Mouse (Mus musculus): ENCODE results near the gene Tubal3. TPM values are rescaled to one million over a fixed set of nuclear protein-coding genes. Genes with fewer than 3 reads are reported as not detected.

Tubal3 gene
- polyA plus RNA-seq, 1 experiment from 2014 or later, result not detected

DNA sequence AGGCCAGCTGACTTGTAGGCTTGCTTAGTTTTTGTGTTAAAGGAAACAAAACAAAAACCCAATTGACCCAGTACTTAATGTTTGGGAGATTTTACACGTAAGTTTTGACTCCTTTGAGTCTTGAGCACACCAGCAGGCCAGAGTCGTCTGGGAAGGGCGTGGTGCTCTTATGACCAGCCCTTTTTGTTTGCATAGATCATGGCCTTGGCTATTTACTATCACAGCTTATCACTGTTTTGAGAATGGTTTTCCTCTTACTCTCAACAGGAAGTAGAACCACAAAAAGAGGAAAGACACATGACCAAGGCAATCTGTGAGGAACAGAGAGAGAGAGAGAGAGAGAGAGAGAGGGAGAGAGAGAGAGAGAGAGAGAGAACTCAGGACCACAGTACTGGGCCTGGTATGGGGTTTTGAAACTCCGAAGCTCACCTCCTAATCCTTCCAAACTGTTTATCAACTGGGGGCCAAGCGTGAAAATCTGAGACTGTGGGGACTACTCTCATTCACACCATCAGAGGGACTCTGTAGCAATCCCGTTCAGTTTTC is 10.8 kb upstream of the Tubal3 start:
- Histone ChIP-seq H3K4me1 (ENCODE audit: control insufficient read depth, insufficient read depth, low read length) (no peaks in the 10 kb centered on the region), H3K36me3 (ENCODE audit: control insufficient read depth, insufficient read depth, low read length) (no peaks in the 10 kb centered on the region; the same call in 1 of the 2 replicates), H3K27ac (ENCODE audit: low read depth, low read length) (no peak overlapping the region), H3K4me2 (ENCODE audit: low read depth) (no peak overlapping the region), H3K9me3 (ENCODE audit: control insufficient read depth, low read length) (no peaks in the 10 kb centered on the region), H3K4me3 (ENCODE audit: low read depth, low read length) (no peak overlapping the region), H3K27me3 (ENCODE audit: control insufficient read depth, insufficient read depth, low read length) (no peaks in the 10 kb centered on the region), H3K9ac (ENCODE audit: low read length) (no peak overlapping the region)
- WGBS, result 89% methylated on average over 6 of the region's 6 CpGs
- no peak for DNase-seq (ENCODE audit: low spot score)
- ATAC-seq (ENCODE audit: insufficient read depth, low FRiP score, low TSS enrichment), result no peak

DNA sequence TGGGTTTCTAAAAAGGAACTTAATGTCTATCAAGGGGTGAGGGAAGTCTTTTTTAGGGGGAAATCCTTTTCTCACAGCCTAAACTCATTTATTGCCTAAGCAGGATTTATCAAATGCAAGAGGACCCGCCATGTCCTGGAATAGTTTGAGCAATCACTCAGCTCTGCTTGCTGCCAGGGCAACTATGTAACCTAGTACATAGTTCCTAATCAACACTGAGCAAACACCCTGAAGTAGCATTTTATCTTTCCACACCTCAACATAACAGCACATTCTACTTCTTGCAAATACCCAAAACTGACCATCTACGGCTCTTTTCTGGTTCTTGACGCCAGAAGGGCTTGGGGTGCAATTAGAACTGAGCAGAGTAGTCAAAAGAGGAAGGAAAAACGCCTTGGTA is 9.8 kb upstream of the Tubal3 start:
- ATAC-seq (ENCODE audit: insufficient read depth, low FRiP score, low TSS enrichment) (no peak), DNase-seq (ENCODE audit: low spot score) (no peak)
- Histone ChIP-seq H3K9ac (ENCODE audit: low read length) (no peak overlapping the region), H3K4me1 (ENCODE audit: control insufficient read depth, insufficient read depth, low read length) (no peaks in the 10 kb centered on the region), H3K4me2 (ENCODE audit: low read depth) (no peak overlapping the region), H3K4me3 (ENCODE audit: low read depth, low read length) (no peak overlapping the region), H3K27ac (ENCODE audit: low read depth, low read length) (no peak overlapping the region), H3K36me3 (ENCODE audit: control insufficient read depth, insufficient read depth, low read length) (no peaks in the 10 kb centered on the region; the same call in 1 of the 2 replicates), H3K27me3 (ENCODE audit: control insufficient read depth, insufficient read depth, low read length) (no peaks in the 10 kb centered on the region), H3K9me3 (ENCODE audit: control insufficient read depth, low read length) (no peaks in the 10 kb centered on the region)
- WGBS, result 80% methylated on average over 4 of the region's 4 CpGs

DNA sequence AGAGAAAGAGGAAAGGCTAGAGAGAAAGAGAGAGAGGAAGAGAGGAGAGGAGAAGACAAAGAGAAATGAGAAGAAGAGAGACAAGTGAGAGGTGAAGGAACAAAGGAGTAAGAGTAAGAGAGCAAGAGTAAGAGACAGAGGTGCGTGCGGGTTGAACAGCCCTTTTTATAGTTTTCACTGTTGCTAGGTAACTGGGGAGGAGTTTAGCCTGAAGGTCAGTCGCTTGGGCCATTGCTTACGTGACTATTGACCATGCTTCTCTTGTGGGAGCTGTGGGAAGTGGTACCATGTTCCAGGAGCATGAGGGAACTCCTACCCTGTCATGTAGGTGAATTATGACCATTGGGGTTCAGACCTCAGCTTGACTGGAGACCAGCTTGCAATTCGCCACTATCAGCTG is 7.7 kb upstream of the Tubal3 start:
- no peak overlapping the region for H3K27ac ChIP-seq (ENCODE audit: low read depth, low read length)
- no peak overlapping the region for H3K4me2 ChIP-seq (ENCODE audit: low read depth)
- H3K9ac ChIP-seq (ENCODE audit: low read length), result no peak overlapping the region
- H3K9me3 ChIP-seq (ENCODE audit: control insufficient read depth, low read length), result no peaks in the 10 kb centered on the region
- no peak overlapping the region for H3K4me3 ChIP-seq (ENCODE audit: low read depth, low read length)
- H3K27me3 ChIP-seq (ENCODE audit: control insufficient read depth, insufficient read depth, low read length), result no peaks in the 10 kb centered on the region
- H3K4me1 ChIP-seq (ENCODE audit: control insufficient read depth, insufficient read depth, low read length), result no peaks in the 10 kb centered on the region
- DNase-seq (ENCODE audit: low spot score), result no peak
- no peak for ATAC-seq (ENCODE audit: insufficient read depth, low FRiP score, low TSS enrichment)
- no peaks in the 10 kb centered on the region; the same call in 1 of the 2 replicates for H3K36me3 ChIP-seq (ENCODE audit: control insufficient read depth, insufficient read depth, low read length)
- 79% methylated on average over 5 of the region's 5 CpGs for WGBS

DNA sequence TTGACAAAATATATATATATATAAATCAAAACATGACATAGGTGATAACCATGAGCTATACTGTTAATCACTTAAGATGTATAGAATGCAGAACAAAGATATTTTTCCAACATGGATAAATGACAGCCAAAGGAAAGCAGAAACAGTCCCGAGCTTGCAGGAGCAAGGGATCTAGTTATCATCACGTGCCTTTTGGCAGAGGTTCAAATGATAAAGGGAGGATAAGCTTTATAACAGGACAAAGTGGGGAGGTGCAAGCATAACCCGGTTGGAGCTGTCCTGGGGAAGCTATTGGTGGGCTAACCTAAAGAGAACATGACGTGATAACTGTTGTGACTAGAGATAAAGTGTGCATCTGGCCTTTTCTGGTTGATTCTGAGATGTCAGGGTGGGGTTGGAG is 4.6 kb upstream of the Tubal3 start:
- H3K9me3 ChIP-seq (ENCODE audit: control insufficient read depth, low read length), result peaks cover 3% of the 10 kb centered on the region; the same call in 1 of the 2 replicates
- H3K27me3 ChIP-seq (ENCODE audit: control insufficient read depth, insufficient read depth, low read length), result no peaks in the 10 kb centered on the region
- no peak overlapping the region for H3K27ac ChIP-seq (ENCODE audit: low read depth, low read length)
- H3K36me3 ChIP-seq (ENCODE audit: control insufficient read depth, insufficient read depth, low read length), result peaks cover 2% of the 10 kb centered on the region; the same call in 1 of the 2 replicates
- H3K9ac ChIP-seq (ENCODE audit: low read length), result no peak overlapping the region
- 88% methylated on average over 4 of the region's 4 CpGs for WGBS
- ATAC-seq (ENCODE audit: insufficient read depth, low FRiP score, low TSS enrichment), result no peak
- peaks cover 3% of the 10 kb centered on the region; the same call in 1 of the 2 replicates for H3K4me1 ChIP-seq (ENCODE audit: control insufficient read depth, insufficient read depth, low read length)
- DNase-seq (ENCODE audit: low spot score), result no peak
- H3K4me3 ChIP-seq (ENCODE audit: low read depth, low read length), result no peak overlapping the region
- H3K4me2 ChIP-seq (ENCODE audit: low read depth), result no peak overlapping the region

DNA sequence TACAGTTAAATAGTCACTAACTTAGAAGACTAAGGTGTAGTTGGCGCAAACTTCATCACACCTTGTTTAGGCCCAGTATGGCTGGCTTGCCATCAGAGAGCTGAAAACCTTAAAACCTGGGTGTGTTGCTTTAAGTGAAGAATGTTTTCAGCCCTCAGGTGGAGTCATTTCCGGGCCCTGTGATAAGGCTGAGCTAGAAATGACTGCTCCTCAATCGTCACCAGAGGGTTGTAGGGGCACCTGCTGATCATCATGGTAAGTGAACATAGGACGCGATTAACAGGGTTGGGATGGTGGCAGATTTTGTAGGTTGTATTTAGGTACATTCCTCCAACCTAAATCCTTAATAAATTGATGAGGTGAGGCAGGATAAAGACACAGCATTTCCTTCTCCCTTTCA is 6.4 kb downstream of the Tubal3 start:
- H3K27ac ChIP-seq (ENCODE audit: low read depth, low read length), result no peak overlapping the region
- no peak for DNase-seq (ENCODE audit: low spot score)
- H3K4me3 ChIP-seq (ENCODE audit: low read depth, low read length), result no peak overlapping the region
- WGBS, result 90% methylated on average over 5 of the region's 5 CpGs
- no peak overlapping the region for H3K4me2 ChIP-seq (ENCODE audit: low read depth)
- H3K9ac ChIP-seq (ENCODE audit: low read length), result no peak overlapping the region
- H3K36me3 ChIP-seq (ENCODE audit: control insufficient read depth, insufficient read depth, low read length), result no peaks in the 10 kb centered on the region
- no peaks in the 10 kb centered on the region for H3K27me3 ChIP-seq (ENCODE audit: control insufficient read depth, insufficient read depth, low read length)
- no peaks in the 10 kb centered on the region for H3K4me1 ChIP-seq (ENCODE audit: control insufficient read depth, insufficient read depth, low read length)
- ATAC-seq (ENCODE audit: insufficient read depth, low FRiP score, low TSS enrichment), result no peak
- no peaks in the 10 kb centered on the region for H3K9me3 ChIP-seq (ENCODE audit: control insufficient read depth, low read length)

DNA sequence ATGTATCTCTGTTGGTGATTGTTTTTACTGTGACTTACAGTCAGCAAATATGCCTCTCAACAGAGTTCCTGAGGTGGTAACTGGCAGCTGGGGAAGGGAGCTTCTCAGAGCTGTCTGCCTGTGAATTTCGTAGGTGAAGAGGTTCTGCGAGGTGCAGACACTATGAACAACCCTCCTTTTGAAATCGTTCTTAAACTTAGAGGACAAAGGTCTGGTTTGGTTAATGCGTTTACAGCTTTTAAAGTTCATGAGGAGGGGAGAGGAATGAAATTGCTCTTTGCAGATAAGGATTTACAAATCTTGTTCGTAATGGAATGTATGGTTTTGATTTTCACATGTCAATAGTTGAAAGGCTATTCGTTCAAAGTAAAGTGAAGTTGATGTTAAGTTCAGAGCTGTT is 7.6 kb downstream of the Tubal3 start:
- H3K27ac ChIP-seq (ENCODE audit: low read depth, low read length), result no peak overlapping the region
- no peak overlapping the region for H3K4me2 ChIP-seq (ENCODE audit: low read depth)
- no peak for ATAC-seq (ENCODE audit: insufficient read depth, low FRiP score, low TSS enrichment)
- no peak overlapping the region for H3K9ac ChIP-seq (ENCODE audit: low read length)
- no peak overlapping the region for H3K4me3 ChIP-seq (ENCODE audit: low read depth, low read length)
- no peaks in the 10 kb centered on the region for H3K27me3 ChIP-seq (ENCODE audit: control insufficient read depth, insufficient read depth, low read length)
- no peaks in the 10 kb centered on the region for H3K9me3 ChIP-seq (ENCODE audit: control insufficient read depth, low read length)
- no peaks in the 10 kb centered on the region for H3K4me1 ChIP-seq (ENCODE audit: control insufficient read depth, insufficient read depth, low read length)
- no peak for DNase-seq (ENCODE audit: low spot score)
- no peaks in the 10 kb centered on the region for H3K36me3 ChIP-seq (ENCODE audit: control insufficient read depth, insufficient read depth, low read length)
- WGBS, result 83% methylated on average over 6 of the region's 6 CpGs

DNA sequence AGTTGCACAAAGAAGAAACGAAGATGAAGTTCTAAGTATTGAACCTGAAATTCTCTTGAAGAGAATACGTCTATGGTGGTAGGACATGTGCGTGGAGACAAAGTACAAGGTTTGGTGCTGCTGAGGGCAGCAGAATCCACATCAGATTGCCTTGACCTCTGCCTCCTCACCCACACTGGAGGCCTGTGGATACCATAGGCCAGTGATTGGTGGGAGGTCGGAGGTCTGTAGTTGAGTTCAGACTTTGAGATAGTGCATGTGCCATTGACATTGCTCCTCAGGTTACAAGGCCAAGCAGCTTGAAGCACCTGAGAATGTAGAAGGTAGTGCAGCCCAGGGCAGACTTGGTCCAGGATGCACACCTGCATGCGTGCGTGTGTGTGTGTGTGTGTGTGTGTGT is 8.0 kb downstream of the Tubal3 start:
- no peaks in the 10 kb centered on the region for H3K27me3 ChIP-seq (ENCODE audit: control insufficient read depth, insufficient read depth, low read length)
- H3K9me3 ChIP-seq (ENCODE audit: control insufficient read depth, low read length), result no peaks in the 10 kb centered on the region
- no peak overlapping the region for H3K4me3 ChIP-seq (ENCODE audit: low read depth, low read length)
- H3K4me2 ChIP-seq (ENCODE audit: low read depth), result no peak overlapping the region
- ATAC-seq (ENCODE audit: insufficient read depth, low FRiP score, low TSS enrichment) (no peak), DNase-seq (ENCODE audit: low spot score) (no peak)
- no peaks in the 10 kb centered on the region for H3K36me3 ChIP-seq (ENCODE audit: control insufficient read depth, insufficient read depth, low read length)
- no peak overlapping the region for H3K9ac ChIP-seq (ENCODE audit: low read length)
- WGBS, result 90% methylated on average over 6 of the region's 6 CpGs
- no peak overlapping the region for H3K27ac ChIP-seq (ENCODE audit: low read depth, low read length)
- H3K4me1 ChIP-seq (ENCODE audit: control insufficient read depth, insufficient read depth, low read length), result no peaks in the 10 kb centered on the region

DNA sequence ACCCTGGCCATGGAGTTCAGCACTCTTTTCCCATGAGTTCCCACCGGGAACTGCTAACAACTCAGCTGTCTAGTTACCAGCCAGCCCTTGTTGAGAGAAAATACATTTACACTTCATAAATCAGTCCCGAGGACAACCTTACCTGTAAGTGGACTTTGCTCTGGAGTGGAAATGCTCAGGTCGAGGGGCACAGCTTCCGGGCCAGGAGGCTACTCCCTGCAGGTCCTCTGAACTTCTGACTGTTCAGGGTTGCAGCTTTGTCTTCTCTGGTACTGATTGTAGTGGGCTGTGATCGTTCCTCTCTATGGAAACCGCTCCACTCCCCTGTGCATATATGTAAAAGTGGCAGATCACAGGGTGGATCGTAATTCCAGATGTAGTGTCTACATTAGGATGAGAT is 26.6 kb downstream of the Tubal3 start:
- Histone ChIP-seq H3K4me1 (ENCODE audit: control insufficient read depth, insufficient read depth, low read length) (no peaks in the 10 kb centered on the region), H3K4me2 (ENCODE audit: low read depth) (no peak overlapping the region), H3K4me3 (ENCODE audit: low read depth, low read length) (no peak overlapping the region), H3K27me3 (ENCODE audit: control insufficient read depth, insufficient read depth, low read length) (no peaks in the 10 kb centered on the region), H3K27ac (ENCODE audit: low read depth, low read length) (no peak overlapping the region), H3K9ac (ENCODE audit: low read length) (no peak overlapping the region), H3K36me3 (ENCODE audit: control insufficient read depth, insufficient read depth, low read length) (no peaks in the 10 kb centered on the region), H3K9me3 (ENCODE audit: control insufficient read depth, low read length) (no peaks in the 10 kb centered on the region)
- DNase-seq (ENCODE audit: low spot score) (no peak), ATAC-seq (ENCODE audit: insufficient read depth, low FRiP score, low TSS enrichment) (no peak)
- 82% methylated on average over 7 of the region's 7 CpGs for WGBS

DNA sequence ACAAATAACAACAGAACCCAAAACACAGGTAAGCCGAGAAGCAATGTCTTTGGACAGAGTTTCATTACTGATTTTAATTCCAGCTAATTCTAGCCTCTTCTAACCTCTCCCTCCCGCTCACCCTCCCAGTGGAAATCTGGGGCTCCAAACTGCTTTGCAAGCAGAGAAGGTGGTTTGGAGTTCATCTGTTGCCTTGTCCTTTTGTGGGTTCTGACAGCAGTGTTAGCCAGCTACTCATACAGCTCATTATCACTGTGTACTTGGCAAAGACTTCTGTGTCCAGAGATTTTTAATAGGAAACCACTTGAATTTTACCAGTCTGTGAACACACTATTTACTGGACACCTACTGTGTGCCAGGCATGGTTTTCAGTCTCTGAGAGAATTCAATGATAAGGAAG is 27.2 kb downstream of the Tubal3 start, which contains the start of gene Ucn3:
TSS of gene Ucn3 (minus strand) at position 101 of the 400 bp plus-strand sequence.
- H3K27me3 ChIP-seq (ENCODE audit: control insufficient read depth, insufficient read depth, low read length), result no peaks in the 10 kb centered on the region
- no peak for DNase-seq (ENCODE audit: low spot score)
- H3K36me3 ChIP-seq (ENCODE audit: control insufficient read depth, insufficient read depth, low read length), result no peaks in the 10 kb centered on the region
- no peak within 1 kb of the TSS for H3K4me3 ChIP-seq (ENCODE audit: low read depth, low read length)
- no peaks in the 10 kb centered on the region for H3K9me3 ChIP-seq (ENCODE audit: control insufficient read depth, low read length)
- no peak for ATAC-seq (ENCODE audit: insufficient read depth, low FRiP score, low TSS enrichment)
- H3K27ac ChIP-seq (ENCODE audit: low read depth, low read length), result no peak within 1 kb of the TSS
- no peaks in the 10 kb centered on the region for H3K4me1 ChIP-seq (ENCODE audit: control insufficient read depth, insufficient read depth, low read length)
- H3K4me2 ChIP-seq (ENCODE audit: low read depth), result no peak within 1 kb of the TSS
- WGBS, result 73% methylated on average over 2 of the region's 2 CpGs
- no peak within 1 kb of the TSS for H3K9ac ChIP-seq (ENCODE audit: low read length)
